Mouse (Mus musculus): ENCODE data around the gene Ccdc160.

GRCm38 (mm10) chrX:52795816-52796215 lies 4.8 kb downstream of the Ccdc160 start:
- TF ChIP-seq POLR2A (IDR thresholded peaks at IDR 0.05; ENCODE audit: insufficient read depth, low read length) (no peak), EP300 (IDR thresholded peaks at IDR 0.05; ENCODE audit: insufficient read depth, low read depth, low read length) (no peak)
